Mouse (Mus musculus): ENCODE results near the gene Nptn.

Gene Nptn

DNA sequence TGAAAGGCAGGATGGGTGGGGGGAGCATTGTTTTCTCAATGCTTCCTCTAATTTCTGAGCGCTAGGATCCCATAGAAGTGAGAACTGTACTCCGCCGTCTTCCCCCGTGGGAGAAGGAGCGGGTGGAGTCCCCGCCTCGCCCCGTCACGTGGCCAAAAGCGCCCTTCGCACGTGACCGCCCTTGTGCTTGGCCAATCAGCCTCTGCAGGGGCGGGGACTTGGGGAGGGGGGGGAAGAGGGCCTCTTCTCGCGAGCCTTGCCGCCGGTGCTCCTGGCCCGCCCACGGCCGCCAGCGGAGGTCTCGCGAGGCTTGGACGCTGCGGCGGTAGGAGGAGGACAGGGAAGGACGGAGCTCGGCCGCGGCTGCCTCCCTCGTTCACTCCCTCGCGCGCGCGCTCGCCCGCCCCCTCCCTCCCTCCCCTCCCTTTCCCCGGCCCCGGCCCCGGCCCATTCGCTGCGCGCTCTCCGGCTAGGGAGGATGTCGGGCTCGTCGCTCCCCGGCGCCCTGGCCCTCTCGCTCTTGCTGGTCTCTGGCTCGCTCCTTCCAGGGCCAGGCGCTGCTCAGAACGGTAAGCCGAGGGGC is at the start of gene Nptn:
Gene Nptn (plus strand): TSS at position 283 of the 583 bp plus-strand sequence.
- in situ Hi-C loops (cut with MboI, MseI): loop anchor here (25.0 kb wide), 2 partner anchors 745 to 1420 kb away; partner anchors contain the start of genes Arid3b and Commd4

DNA sequence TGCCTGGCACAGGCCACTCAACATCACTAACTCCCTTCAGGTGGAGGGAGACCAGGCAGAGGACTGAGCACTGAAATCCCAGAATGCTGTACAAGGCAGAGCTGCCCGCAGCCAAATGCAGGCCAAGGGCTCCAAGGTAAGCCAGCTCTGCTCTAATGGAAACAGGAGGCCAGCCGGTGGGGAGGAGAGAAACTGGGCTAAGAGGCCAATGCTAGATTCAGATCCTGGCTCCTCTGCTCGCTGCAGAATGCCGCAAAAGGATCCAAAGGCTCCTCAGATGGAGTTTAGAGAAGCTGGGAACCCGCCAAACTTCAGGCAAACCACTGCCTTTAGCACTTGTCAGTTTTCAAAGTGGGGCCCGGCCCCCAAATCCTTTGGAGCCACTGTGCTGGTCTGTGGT is 48.7 kb upstream of the Nptn start:
- in situ Hi-C loops (cut with MboI, MseI): no loop called here

DNA sequence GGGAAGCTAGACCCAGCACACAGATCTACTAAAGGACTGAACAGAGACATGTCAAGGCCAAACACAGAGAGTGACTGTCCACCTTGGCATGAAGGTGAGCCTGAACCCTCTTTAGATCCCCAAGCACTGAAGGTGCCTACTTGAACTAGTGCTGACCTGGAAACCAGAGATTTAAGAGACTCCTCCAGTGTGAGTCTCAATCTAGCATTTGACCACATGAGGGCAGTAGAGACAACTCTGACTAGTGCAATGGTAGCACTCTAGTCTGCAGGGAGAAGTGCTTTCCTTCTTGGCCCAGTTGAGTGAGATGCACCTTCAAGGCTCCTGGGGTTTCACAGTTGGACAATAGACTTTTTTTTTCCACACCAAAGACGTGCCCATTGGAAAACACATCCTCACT is 47.3 kb upstream of the Nptn start:
- in situ Hi-C loops (cut with MboI, MseI): no loop called here

DNA sequence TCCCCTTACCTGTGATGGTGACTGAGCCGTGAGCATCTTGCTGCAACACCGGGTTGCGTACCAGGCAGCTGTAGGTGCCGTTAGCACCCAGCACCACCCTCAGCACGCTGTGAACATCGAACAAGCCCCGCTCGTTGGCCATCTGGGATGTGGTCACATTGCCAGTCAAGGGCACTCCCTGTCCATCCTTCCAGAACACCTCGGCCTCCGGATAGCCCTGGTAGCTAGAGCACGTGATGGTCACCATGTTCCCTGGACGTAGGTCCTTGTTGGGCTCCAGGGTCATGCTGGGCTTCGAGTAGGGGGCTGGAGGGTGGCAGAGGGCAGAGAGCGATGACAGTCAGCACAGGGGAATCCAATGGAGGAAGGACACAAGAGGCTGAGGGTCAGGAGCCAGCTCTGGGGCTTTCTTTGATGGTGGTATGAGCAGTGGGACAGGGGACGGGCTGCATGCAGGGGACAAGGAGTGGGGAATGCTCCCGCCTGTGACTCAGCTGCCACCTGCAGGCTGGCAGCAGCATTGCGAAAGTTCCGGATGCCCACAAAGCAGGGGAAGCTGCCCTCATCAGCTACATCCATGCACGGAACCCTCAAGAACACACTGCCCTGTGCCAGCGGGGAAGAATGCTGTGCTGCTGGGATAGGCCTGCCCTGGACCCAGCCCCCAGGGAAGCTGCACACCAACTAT is 46.4 kb upstream of the Nptn start:
- in situ Hi-C loops (cut with MboI, MseI): no loop called here

DNA sequence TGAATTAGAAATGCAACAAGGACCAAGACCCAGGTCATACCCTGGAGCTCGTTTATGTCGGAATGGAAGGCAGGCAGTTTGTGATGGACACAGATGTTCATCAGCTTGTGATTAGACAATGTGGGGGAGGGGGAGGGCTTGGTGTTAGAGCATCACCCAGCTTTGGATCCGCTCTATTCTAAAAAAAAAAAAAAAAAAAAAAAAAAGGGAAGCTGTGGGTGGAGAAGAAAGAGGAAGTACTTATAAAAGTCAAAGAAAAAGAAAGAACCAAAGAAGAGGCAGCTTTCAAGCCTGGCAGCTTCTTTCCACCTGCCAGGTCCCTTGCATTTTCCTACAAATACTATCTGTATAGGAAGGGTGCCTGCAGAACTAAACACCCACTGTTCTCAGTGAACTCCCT is 44.3 kb upstream of the Nptn start:
- in situ Hi-C loops (cut with MboI, MseI): no loop called here

DNA sequence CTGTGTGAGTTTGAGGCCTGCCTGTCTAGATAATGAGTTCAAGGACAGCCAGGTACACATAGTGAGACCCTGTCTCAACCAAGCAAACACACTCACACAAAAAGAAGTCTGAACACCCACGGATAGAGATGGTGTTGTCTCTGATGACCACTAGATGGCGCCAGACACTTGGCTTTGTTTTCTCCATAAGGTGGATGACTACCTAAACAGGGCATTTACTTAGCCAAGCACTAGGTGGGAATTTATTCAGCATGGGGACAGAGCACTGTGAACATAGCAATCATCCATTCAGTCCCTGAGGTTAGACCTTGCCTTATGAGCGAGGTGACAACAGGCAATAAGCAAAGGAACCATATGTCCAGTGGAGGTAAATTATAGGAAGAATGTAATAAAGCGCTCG is 42.2 kb upstream of the Nptn start:
- in situ Hi-C loops (cut with MboI, MseI): loop anchor here (5.0 to 10.0 kb wide), 2 partner anchors 37 to 335 kb away; no protein-coding TSS in a partner anchor

DNA sequence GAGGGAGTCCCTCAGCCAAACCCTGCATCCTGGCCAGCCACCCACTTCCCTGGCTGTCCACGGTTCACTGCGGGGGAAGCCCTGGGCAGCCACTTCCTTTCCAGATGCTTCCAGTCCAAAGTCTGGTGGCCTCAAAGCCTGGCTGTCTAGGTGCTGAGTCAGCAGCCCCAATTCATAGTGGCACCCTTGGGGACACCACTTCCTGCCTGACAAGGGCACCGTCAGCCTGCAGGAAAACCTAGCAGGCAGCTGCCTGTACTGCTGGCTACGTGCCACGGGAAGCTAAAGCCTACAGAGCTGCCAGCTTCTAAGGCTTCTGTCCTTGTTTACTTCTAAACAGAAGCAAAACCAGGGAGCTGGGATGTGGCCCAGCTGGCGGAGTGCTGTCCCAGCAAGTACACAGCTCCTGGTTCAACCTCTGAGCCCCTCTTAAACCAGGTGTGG is 40.1 kb upstream of the Nptn start:
- in situ Hi-C loops (cut with MboI, MseI): loop anchor here (5.0 to 10.0 kb wide), 2 partner anchors 35 to 333 kb away; no protein-coding TSS in a partner anchor

DNA sequence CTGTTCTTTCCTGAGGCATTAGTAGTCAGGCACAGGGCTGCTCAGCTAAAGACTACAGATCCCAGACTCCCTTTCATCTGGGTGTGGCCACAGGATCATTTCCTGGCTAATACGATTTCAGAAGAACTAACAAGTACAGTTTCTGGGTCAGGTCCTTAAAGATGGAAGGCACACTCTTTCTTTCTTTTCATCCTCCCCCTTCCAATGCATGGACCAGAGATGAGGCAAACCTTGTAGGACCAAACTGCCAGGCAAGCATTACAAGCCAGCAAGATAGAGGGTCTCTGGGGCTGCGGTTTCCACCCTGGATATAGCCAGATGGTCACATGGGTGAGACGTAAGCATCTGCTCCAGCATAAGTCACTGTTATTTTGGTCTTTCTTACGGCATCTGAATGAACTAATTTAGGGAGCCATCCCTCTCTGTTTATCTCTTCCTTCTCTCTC is 37.1 kb upstream of the Nptn start:
- in situ Hi-C loops (cut with MboI, MseI): loop anchor here (5.0 to 10.0 kb wide), 2 partner anchors 32 to 330 kb away; no protein-coding TSS in a partner anchor

DNA sequence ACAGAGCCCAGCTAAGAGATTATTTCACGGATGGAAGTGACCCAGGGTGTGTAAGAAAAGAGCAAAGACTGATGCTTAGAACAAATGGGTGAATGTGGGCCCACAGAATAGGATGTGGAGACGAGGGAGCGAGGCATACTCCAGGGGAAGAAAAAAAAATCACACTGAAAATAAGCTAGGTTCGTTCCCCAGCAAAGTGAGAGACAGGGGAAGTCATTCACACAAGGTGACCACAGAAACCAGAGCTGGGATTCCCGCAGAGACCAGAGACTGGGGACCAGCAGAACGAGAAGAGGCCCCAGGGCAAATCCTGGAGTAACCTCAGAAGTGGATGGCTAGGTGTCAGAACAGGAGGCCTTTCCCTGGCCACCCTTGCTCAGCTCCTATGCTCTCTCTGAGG is 36.6 kb upstream of the Nptn start:
- in situ Hi-C loops (cut with MboI, MseI): loop anchor here (10.0 kb wide), 1 partner anchor 329 kb away; no protein-coding TSS in a partner anchor

DNA sequence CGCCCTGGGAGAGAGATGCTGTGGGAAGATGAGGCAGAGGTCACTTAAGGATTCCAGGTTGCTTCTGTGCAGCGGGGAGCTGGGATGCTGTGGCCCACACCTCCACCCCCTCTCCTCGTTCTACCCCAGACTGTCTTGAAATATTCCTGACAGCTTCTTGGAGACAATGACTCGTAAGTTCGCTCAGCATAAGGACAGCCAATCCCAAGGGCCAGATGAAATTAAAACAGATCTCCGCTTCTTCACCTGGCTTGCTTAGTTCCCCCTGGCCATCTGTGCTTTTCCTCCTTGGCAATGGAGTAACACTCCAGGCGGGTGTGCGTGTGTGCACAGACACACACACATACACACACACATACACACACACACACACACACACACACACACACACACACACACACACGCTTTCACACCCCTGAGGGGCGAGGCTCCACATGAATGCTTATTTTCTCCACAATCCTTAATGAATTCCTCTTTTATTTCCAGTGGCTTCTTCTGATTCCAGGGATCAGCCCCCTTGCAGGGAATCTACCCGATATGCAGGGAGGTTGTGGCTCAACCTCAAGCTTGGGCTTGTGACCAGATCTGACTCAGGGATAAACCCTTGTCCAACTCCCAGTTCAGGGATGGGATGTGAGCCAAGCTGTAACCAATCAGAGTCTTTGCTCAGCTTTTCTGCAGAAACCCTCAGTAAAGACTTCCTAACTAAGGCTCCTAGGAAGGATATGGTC is 35.2 kb upstream of the Nptn start:
- in situ Hi-C loops (cut with MboI, MseI): loop anchor here (10.0 kb wide), 1 partner anchor 328 kb away; no protein-coding TSS in a partner anchor

DNA sequence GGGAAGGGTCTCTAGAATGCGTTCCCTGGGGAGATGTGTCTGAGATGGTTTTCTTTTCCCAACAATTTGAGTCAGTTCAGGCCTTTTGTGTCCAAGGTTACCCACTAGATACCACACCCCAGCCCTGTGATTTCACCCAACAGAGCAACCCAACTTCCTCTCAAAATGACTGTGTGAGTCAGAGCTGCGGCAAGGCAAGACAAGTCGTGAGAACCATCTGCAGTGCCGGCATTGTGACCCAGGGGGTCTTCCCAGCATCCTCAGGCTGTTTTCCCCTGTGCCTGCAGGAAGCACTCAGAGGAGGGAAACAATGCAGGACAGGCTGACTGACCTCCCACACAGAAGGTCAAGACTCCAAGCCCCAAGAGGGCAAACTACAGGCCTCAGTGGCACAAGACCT is 33.1 kb upstream of the Nptn start:
- in situ Hi-C loops (cut with MboI, MseI): loop anchor here (10.0 kb wide), 1 partner anchor 326 kb away; no protein-coding TSS in a partner anchor

DNA sequence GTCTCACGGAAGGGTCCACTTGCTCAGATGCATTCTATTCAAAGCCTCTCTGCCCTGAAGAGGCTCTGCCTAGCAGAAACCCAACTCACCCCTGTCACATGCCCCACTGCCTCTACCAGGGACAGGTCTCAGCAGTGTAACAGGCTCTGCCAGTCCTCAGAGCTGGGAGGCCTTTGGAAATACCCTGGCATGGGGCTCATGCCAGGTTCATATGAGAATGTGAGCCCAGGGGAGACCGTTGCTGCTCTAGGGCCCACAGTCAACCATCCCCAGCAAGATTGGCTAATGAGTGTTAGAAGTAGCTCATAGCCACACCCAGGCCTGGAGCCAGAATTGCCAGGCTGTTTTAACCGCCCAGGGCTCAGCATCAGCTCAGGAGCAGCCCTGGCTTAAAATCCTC is 32.3 kb upstream of the Nptn start:
- in situ Hi-C loops (cut with MboI, MseI): loop anchor here (10.0 kb wide), 1 partner anchor 325 kb away; no protein-coding TSS in a partner anchor

DNA sequence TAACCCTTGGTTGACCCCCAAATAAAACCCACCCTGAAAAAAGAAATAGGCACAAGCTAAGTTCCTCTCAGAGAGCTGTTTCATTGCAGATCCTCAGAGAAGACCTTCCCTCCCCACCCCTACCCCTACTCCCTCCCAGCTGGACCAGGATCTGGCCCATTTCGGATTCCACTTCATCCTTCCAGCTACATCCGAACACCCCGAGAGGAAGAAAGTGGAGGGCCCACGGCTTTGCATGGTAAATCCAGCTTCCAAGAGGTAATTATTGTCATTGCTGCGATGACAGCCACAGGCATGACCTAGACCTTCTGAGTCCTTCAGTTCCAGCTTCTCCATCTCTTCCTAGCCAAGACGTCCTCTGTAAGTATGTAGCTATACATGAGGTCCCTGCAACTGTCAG is 31.1 kb upstream of the Nptn start:
- in situ Hi-C loops (cut with MboI, MseI): no loop called here

DNA sequence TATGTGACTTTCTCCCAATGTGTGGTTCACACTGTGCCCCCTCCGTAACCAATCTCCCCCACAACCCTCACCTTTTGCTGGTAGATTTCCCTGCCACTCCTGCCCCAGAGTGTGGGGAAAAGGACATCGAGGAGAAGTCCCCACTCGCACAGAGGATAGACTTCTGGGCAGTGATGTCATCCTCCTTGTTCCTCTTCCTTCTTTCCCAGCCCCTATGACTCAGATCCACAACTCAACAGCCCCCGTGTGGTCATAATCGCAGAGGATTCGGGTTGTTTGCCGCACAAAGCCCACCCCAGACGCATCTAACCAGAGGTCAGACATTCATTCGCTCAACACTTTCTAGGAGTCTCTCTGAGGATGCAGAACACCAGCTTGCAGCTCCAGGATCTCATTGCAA is 30.0 kb upstream of the Nptn start:
- in situ Hi-C loops (cut with MboI, MseI): no loop called here

DNA sequence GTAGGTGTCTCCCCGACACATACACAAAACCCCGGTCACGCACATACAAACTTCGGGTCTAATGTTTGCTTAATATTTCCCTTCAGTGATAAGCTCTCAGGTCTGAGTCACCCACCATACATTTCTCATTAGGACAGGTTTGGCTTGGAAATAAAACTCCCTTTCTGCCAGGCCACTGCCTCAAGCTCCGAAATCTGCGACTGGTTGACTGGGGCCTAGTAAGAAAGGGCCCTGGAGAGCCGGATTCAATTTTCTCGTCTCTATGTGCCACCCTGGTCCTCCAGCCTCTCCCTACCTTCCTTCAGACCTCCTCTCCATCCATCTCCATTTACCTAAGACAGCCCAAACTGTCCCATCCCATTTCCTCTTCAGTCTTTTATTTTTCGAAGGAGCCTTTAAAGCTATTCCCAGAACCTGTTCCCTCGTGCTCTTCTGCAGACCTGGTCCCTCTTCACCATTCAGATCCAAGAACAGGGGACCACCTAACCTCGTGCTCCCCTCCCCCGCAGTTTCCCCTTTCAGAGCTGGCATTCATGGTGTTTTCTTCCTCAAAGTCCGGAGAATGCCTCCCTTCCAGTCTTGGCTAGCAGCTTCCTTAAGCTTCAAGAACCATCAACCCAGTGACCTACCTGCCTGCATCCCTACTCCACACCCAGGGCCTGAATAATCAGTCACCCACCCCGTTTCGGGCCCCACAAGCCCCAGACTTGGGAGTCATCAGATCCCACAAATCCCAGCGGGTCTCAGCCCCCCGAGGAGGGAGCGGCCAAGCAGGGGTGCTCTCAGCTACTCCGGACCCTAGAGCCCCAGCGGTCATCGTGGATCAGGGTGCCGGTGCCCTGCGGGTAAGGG is 27.8 kb upstream of the Nptn start:
- in situ Hi-C loops (cut with MboI, MseI): no loop called here

DNA sequence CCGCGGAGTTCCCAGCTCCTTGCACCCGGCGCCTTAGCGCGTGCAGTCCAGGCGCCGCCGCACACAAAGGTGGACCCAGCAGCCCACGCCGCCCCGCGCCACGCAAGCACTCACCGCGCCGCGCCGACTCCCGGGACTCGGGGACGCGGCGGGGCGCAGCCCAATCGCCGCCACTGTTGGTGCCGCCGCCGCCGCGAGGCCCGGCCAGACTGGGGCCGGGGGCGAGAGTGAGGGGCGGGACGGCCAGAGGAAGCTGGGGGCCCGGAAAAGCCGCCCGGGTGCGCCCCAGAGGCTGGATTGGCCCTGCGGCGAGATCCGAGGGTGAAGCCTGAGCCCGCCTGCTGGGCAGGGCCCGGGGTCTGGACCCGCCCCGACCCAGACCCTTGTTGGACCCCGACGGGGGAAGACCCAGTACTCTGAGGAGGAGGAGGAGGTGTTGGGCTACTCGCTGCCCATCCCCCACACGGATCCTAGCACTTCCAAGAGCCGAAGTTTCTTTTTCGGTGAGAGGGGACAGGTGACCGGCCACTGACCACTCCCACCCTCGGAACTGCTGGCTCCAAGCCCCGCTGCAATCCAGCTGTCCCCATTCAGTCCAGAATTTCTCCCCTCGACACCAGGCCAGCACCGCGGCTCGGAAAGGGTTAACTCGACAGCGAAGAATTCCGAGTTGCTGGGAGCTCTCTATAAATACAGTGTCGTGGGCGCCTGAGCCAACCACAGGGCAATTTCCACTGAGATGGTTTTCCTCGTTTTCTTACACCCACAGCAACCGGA is 26.9 kb upstream of the Nptn start, which contains the start of gene Cd276:
Gene Cd276 (minus strand): TSS at position 530 of the 777 bp plus-strand sequence.
- in situ Hi-C loops (cut with MboI, MseI): no loop called here

DNA sequence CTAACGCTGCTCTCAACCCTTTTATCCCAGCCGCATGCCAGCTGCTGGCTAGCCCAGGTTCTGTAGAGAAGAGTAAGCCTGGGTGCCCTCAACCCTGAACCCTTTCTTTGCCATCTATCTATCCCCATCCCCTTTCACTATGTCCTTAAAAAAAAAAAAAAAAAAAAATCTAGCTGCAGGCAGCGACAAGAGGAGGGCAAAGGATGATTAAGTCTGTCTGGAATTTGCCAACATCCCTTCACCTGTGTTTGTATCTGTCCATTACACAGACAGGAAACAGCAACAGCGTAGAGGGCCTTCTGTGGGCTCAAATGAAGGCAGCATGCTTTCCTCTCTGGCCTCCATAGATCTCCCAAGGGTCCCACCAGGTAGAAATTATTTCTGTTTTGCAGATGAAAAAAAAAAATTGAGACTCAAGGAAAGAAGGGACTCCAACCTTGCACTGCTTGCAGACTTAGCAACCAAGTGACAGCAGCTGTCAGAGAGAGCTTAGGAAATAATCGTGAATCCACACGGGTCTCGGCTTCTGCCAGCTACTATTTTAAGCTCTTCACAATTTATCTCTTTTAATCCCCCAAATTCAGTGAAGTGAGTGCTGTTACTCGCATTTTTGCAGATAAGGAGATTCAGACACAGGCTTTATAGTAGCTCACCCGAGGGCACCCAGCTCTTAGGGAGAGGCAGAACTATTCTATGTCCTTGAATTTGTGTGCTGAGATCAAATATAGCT is 26.2 kb upstream of the Nptn start:
- in situ Hi-C loops (cut with MboI, MseI): no loop called here

DNA sequence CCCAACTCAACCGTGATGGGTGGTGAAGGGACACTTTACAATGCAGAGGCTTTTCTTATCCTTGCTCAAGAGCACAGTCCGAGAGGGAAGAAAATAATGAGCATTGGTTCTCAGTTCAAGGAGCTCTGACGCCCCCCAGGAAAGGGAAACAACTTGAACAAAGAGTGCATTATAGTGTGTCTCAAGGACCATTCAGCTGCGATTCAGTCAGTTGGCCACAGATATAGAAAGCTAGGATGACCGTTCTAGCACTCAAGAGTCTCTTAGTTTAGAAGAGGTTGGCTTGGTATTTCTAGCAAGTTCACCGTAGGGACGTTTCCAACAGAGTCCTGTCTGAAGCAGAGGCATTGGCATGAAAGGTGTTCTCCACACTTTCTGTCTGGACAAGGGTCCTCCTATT is 25.4 kb upstream of the Nptn start:
- in situ Hi-C loops (cut with MboI, MseI): no loop called here
